Mouse (Mus musculus): ENCODE results near the gene Bsn.

Gene Bsn

DNA sequence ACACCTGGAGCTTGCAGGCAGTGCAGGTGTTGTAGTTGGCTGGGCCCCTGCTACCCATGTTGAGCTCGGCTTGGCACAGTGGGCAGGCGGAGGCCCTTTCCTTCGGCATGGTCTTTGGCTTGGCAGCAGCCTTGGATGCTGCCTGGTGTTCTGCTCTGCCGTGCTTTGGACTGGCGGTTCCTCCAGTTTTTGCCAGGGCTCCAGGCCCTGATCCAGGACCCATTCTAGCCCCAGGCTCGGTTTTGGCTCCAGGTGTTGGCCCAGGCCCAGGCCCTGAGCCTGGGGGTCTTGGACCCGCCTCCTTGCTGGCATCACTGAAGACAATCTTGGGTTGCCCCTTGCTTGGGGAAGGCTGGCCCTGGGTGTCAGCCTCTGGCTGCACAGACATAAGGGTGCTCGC lies 64.5 kb downstream of the Bsn start:
- DNase-seq (ENCODE audit: low spot score) = no peak

DNA sequence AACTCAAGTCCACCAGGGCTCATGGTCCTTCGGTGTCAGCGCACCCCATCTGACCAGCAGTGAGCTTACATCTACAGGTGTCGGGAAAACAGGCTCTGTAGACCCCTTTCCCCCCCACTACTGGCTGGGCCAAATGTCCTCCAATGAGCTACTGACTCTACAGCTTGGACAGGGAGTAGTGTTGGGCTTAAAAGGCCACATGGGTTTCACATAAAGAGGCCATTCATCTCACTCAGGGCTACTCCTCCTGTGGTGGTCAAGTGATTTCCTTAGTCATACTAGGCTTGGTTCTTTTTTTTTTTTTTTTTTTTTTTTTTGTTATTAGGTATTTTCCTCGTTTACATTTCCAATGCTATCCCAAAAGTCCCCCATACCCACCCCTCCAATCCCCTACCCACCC lies 66.3 kb downstream of the Bsn start:
- DNase-seq (ENCODE audit: low spot score) = no peak

DNA sequence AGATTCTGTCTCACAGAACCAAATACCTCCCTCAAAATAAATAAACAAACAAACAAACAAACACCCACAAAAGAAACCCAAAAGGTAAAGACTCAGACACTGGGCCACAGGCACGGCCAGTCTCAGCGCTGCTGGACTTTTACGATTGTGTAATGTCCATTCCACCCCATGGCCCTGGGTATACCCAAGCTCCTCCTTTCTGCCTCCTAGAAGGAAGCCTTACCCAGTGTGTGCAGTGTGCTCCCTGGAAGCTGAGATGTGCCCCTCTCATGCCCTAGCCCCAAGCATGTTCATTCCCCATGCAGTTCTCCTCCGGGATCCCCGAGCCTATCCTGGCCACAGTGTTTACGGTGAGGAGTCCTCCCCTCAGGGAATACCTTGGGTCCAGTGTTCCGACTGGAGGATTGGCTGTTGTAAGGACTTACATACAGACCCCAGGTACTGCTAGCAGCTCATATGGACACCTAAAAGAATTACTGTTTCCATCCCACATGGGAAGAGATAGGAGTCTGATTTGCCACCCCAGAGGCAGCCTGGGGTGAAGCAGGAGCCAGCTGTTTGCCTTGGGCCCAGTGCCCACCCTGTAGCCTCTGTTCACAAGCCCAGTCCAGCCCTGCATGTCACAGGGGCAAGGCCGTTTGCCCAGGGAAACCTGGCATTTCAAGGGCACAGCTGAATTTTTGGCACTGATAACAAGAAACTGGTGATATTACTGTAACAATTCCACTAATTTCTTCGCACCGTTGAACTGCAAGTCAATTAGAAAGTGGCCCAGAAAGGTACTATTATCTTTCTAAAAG lies 68.8 kb downstream of the Bsn start:
- DNase-seq (ENCODE audit: low spot score) = no peak

DNA sequence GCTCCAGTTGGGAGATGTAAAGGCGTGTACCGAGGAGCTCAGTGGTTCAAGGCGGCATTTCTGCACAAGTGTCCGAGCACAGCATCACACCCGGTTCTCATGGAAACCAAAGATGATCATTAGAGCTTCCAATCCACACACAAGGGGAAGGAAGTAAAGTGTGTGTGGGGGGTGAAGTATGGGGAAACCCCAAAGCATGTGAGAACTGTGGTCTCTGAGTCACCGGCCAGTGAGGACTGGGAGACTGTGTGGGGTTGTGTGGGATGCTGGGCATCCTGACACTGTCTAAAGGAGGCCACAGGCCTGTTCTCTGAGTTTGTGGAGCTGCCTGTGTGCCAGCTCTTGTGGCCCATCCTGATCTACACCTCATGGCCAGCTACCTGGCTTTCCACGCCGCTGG lies 69.5 kb downstream of the Bsn start:
- no peak for DNase-seq (ENCODE audit: low spot score)

DNA sequence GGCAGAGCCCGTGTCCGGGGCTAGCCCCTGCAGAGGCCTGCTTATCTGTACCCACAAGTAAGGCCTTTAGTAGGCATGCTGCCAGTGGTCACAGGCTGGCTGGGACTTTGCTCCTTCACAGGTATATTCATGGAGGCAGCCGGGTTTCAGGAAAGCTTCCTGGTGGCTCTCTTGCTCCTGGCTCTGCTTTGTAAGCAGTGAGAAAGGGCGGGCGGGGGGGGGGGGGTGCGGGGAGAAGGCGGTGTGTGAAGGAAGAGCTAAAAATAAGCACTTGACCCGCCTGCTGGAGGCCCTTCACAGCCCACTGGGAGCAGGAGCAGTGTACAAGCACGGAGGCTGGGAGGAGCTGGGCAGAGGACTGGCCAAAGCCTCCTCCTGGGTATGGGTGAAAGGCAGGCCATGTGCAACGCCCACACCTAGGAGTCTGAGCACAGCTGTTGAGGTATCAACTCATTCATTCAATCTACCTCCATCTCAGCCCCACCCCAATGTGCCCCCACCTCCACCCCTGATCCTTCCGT lies 70.2 kb downstream of the Bsn start:
- no peak for DNase-seq (ENCODE audit: low spot score)

DNA sequence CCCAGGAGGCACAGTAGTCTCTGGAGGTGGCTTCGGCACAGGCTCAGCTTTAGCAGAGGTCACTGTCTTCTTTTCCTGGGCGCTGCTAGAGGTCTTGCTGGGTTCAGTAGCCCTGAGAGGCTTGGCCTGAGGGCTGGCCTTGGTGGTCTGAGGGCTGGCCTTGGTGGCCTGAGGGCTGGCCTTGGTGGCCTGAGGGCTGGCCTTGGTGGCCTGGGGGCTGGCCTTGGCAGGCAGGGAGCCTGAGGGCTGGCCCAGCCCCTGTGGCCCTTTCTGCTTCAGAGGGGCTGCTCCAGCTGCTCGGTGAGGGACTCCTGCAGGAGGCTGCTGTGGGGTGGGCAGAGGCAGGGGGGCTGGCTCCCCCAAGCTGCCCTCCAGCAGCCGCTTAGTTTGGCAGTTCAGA lies 73.0 kb downstream of the Bsn start:
- DNase-seq (ENCODE audit: low spot score) = no peak

DNA sequence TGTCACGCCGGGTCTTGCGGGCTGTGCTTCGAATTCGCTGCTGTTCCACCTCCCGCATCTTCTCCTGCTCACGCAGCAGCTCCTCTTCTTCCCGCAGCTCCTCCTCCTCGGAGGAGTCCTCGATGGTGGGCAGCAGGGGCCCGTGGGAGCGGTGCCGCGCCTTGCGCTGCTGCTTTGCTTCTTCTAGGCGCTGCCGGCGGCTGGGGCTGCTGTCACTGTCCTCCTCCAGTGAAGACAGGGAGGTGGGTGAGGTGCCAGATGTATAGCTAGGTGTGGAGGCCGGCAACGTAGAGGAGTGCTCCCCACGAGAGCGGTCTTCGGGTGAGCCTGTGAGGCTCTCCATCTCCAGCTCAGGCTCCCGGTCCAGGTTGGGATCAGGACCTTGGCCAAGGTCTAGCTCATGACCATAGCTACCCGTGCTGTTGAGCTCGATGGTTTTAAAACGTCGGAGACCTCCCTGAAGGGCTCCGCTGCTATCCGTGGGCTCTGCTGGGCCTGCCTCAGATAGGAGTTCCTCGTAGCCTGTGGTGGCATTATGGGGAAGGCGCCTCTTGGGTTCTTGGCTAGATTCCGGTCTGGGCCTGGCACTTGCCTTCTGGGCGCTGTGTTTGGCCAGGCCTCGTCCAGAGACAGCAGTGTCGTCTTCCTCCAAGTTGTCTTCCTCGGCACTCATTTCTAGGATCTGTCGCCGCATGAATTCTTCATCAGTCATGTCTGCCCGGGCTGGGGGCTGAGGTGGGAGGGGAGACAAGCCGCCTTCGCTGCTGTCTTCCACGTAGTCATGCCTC lies 74.7 kb downstream of the Bsn start:
- no peak for DNase-seq (ENCODE audit: low spot score)

DNA sequence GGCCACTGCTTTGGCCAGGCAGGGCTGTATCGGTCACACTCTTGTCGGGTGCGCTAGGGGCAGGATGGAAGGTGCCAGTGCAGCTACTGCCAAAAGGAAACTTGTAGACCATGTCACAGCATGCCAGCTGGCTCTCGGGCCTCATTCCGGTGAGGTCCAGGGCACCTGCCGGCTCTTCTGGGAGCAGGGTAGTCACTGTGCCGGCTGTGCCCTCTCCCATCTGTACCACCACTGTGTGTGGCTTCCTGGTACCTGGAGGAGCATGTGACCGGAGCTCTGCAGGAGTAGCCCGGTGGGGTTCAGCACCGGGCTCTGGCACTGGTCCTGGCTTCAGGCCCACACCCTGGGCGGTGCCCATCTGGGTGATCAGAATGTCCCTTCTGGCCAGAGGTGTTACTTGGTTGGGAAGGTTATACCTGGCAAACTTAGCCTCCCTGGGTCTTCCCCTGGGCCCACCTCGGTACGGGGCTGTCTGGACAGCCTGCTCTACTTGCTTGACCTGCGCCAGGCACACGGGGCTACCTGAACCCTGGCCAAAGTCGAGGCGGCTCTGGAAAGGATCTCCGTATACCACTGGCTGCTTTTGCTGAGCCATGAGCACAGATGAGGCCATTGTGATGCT lies 77.4 kb downstream of the Bsn start:
- no peak for DNase-seq (ENCODE audit: low spot score)

DNA sequence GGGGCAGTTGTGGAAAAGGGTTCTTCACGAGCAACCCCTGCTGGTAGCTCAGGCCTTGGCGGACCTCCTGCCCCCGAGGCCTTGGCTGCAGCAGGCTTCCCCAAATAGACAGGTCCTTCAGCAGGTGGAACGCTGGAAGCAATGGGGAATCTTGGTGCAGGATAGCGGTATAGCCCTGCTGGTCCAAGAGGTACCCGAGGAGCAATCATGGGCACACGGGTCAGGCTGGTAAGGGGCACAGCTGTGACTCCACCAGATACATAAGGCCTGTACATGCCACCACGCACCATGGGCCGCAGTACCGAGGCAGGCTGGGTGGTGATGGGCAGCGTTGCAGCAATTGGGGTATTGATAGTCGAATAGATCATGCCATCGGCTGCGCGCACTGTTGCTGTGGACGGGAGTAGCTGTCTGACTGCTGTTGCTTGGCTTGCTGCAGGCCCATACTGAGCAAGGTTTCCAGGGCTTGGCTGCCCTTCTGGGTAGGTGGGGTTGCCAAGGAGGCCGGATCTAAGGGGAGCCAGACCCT lies 78.5 kb downstream of the Bsn start:
- no peak for DNase-seq (ENCODE audit: low spot score)

DNA sequence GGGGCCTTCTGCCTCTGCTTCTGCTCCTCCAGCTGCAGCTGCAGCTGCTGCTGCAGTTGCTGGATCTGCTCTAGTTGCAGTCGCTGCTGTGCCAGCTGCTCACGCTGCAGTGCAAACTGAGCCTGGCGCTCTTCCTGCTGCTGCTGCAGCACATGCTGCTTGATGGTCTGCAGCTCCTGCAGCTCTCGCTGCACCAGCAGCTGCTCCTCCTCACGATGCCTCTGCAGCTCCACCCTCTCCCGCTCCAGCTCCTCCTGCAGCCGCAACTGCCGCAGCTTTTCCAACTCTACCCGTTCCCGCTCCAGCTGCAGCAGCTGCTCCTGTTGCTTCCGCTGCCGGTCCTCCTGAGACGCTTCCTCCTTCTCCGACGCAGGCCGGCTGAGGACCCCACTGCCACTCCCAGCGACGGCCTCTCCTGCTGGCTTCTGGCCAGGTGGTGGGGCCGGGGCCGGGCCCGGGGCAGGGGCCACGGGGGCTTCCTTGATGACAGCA lies 79.0 kb downstream of the Bsn start:
- DNase-seq (ENCODE audit: low spot score) = no peak

DNA sequence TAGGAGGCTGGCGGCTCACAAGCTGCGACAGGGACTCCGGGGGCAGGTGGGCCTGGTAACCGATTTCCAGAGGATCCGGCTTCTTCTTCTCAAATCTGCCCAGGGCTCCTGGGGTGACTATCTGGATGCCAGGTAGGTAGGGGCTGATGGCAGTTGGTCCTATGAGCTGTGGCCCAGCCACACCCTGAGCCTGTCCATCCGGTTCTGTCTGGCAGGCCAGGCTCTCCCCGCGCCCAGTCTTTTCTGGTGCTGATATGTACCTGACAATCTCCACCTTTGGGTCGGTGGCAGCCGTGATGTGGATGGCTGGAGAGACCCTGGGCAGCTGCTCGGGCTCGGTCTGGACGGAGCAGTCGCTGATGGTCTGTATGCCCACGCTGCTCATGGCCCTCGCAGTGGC lies 80.0 kb downstream of the Bsn start:
- DNase-seq (ENCODE audit: low spot score) = no peak

DNA sequence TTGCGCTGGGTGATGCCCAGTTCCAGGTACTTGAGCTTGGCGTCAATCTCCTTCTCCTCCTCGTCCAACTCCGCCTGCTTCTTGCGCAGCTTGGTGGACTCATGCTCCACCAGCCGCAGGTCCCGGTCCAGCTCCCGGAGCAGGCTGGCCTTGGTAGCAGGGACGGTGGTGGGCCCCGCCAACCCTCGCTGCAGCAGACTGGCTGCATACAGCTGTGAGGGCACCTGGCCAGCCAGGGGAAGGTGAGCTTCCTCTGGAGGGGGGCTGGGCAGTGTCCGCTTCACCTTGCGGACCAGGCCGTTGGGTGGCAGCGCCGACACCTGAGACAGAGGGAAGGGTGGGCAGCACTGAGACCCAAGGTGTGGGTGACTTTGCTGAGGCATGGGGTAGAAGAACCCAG lies 82.3 kb downstream of the Bsn start:
- DNase-seq (ENCODE audit: low spot score) = no peak

DNA sequence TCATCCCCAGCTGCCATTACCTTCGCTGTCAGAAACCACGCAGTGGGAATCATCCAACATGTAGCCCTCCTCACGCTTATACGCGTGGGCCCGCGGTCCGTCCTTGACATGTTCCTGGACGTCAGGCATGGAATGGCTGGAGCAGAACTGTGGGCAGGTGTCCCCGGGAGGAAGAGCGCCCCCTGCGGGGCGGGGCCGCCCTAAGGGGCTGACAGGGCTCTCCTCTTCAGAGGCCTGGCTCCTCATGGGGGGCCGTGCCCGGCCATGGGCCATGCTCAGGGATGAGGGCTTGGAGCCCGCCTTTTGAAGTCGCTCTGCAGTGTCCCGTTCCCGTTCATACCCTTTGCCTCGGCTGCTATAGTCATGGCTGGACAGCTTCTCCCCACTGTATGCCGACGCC lies 84.1 kb downstream of the Bsn start:
- no peak for DNase-seq (ENCODE audit: low spot score)

DNA sequence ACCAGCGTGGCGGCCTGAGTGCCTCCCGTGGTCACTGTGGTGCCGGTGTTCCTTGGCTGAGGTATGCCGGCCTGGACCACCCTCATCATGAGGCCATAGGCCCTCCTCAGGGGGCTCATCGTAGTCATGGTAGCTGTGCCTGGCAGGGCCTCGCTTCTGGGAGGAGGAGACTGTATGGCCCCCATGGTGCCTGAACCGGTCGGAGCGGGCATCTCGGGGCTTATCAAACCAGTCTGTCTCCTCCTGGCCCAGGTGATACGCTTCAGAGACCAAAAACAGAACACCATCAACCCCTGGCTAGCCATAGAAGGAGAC lies 84.7 kb downstream of the Bsn start:
- DNase-seq (ENCODE audit: low spot score) = no peak

DNA sequence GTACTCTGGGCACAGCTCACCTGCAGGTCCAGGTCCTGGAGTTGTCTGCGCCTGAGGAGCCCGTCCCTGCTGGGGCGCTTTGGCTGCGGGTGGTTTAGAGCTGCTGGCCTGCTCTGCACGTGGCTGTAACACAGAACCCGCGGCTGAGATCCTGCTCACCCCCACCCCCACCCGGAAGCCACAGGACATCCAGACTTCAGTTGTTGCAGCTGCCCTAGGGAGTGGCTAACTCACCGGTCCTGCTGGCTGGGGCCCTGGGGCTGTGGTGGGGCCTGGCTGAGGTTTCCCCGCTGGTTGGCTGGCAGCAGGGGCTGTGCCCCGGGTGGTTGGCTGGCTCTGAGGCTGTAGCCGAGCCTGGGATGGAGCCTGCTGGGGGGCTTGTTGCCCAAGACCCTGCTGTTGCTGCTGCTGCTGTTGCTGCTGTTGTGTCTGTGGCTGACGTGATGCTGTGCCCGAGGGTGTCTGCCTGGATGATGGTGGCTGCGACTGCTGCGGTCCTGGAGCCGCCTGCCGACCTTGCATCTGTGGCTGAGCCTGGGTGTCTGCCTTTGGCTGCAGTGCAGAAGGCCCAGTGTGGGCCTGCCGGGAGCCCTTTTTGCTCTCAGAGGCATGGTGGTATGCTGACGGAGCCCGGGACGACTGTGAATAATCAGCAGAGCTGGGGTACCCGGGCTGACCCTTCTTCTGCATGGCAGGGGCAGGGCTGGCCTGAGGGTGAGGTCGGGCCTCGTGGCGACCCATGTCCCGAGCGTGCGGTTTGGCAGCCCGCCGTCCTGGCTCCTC lies 85.2 kb downstream of the Bsn start:
- DNase-seq (ENCODE audit: low spot score) = no peak

DNA sequence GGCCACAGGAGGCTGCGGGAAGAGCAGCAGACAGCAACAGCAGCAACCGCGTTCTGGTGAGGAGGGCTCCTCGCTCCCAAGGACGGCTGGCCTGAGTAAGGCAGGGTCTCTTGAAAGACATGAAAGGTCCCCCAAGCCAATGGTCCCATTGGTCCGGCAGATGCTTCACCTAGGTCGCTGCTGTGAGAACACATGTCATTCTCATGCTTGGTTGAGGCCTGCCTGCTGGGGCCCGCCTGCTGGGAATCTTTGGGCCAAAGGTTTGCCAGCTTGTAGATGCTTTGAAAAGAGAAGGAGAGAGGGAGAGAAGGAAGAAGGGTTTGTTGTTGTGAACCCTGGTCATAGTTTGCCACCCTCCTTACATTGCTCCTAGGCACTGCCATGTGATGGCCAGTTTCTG lies 90.6 kb downstream of the Bsn start:
- no peak for DNase-seq (ENCODE audit: low spot score)

DNA sequence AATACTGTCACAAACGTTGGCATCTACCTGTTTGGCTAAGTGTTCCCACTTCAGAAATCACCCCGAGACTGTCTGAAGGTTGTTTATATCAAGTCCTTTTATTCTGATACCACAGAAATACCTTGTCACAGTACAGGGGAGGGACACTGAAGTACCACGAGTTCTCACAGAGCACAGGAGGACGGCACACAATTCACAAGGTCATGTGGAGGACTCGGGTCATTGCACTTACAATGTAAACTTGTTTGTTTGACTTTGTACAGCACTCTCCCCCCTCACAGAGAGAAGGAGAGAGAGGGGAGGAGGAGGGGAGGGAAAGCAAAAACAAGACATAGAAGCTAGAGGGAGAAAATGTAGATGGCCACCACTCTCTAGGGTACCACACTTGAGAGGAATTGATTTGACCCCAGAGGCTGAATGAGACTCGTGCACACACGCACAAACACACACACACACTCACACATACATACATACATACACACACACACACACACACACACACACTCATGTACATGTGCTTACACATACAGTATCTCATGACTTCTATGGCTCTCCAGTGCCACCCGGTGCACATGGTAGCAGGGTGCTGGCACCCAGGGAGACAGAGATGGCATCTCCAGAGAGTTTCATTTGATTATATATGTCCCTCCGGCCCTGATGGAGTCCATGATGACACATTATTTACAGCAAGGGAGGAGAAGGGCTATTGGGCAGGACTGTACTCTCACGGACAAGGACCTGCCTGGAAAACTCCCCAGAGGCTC lies 94.1 kb downstream of the Bsn start:
- no peak for DNase-seq (ENCODE audit: low spot score)

DNA sequence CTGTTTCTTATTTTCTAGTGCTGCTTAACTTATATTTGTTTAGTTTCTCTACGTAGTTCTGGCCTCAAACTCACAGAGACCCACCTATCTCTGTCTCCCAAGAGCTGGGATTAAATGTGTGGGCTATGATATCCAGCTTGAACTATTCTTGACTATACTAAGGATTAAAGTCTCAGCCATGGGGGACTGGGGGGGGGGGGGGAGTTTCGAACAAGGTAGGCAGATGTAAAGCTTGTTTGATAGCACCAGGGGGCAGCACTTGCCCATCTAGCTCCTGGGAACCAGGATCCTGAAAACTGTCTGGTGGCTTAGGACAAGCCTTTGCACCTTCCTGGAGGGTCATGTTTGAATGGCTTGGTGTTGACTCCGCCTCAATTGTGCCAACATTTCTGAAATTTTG lies 94.7 kb downstream of the Bsn start:
- DNase-seq (ENCODE audit: low spot score) = no peak

DNA sequence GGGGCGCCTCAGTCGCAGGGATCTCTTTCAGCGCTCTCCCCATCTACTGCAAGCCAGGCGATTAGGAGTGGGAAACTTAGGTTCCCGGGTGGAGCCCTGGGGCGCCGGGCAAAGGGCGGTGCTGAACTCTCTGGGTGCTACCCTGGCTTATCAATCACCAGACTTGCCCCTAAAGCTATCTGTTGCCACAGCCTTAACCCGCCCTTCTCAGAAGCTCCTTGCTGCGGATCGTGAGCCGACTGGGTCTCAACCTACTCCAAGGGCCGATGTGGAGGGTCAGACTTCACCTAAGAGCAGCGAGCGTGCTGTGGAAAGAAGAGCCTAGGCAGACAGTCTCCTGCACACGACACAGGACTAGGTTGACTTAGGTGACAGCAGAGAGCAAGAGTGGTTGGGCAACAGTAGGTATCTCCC lies 95.2 kb downstream of the Bsn start:
- DNase-seq (ENCODE audit: low spot score) = no peak

DNA sequence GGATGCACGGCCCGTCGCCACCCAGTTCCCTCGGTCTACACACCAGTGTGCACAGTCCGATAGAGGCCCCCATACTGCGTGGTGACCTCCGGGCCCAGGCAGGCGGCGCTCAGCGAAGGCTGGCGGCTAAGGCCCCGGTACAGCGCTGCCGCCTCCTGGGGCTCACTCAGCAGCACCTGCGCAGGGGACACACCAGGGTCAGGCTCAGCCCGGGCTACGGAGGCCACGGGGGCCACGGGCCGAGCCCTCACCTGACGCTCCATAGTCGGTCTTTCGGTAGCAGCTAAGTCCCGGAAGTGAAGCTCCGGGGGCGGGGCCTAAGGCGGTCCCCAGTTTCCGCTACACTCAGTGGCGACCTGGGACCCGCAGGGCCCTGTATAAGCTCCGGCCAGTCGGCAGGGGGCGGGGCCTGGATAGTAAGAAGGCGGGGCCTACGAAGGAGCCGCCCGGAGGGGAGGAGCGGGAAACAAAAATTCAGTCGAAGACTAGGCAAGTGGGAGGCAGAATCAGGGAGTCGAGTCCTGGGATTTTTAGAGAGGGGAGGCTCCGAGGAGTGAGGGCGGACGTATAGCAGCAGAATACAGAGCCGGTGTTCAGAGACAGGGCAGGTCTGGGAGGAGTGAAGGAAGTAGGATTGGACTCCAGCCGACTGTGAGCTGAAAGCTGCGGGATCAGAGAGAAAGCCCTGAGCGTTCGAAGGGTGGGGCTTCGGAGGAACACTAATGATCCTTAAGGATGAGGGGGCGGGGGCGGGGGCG lies 95.8 kb downstream of the Bsn start, which contains the start of gene Apeh:
TSS of gene Apeh (minus strand) at position 423 of the 758 bp plus-strand sequence.
- DNase-seq (ENCODE audit: low spot score) = peak; percentile 67

All from layer of hippocampus, adult 9-10 months (tissue).